Mouse (Mus musculus) neural tube, embryonic 13.5 days (tissue): ENCODE data around the gene Ubtd1. TPM values are rescaled to one million over a fixed set of nuclear protein-coding genes. Genes with fewer than 3 reads are reported as not detected.
A peak's percentile ranks its signal among the peaks of the same experiment; 100 is the strongest.

ENCODE experiments used
- ATAC-seq: fragments of 200-750 bp; cut with Nextera tagmentation; 2 replicates; pipeline ENCODE4 v1.8.0; 2017; ENCODE audit warnings: low read depth, mild to moderate bottlenecking, moderate TSS enrichment, moderate library complexity
- H3K27ac ChIP-seq: fragments of 300-500 bp; sonication (generic); replicated peaks from 2 replicates; pipeline ENCODE4 v1.5.1; 2015; ENCODE audit warnings: moderate library complexity, mild to moderate bottlenecking, inconsistent platforms
- H3K27me3 ChIP-seq: fragments of 300-500 bp; sonication (generic); 2 replicates; pipeline ENCODE4 v1.6.1; 2015; ENCODE audit warnings: mild to moderate bottlenecking, inconsistent platforms
- H3K36me3 ChIP-seq: fragments of 300-500 bp; sonication (generic); 2 replicates; pipeline ENCODE4 v1.6.1; 2015; ENCODE audit warnings: mild to moderate bottlenecking, inconsistent platforms
- H3K4me1 ChIP-seq: fragments of 300-500 bp; sonication (generic); replicated peaks from 2 replicates; pipeline ENCODE4 v1.6.1; 2015; ENCODE audit warnings: inconsistent platforms
- H3K4me2 ChIP-seq: fragments of 300-500 bp; sonication (generic); 2 replicates; pipeline ENCODE4 v1.6.1; 2015; ENCODE audit warnings: inconsistent platforms, mild to moderate bottlenecking, moderate library complexity
- H3K4me3 ChIP-seq: fragments of 300-500 bp; sonication (generic); 2 replicates; pipeline ENCODE4 v1.5.1; 2015; ENCODE audit warnings: mild to moderate bottlenecking, inconsistent platforms
- H3K9ac ChIP-seq: fragments of 300-500 bp; sonication (generic); 2 replicates; pipeline ENCODE4 v1.6.1; 2015; ENCODE audit warnings: moderate library complexity, mild to moderate bottlenecking, inconsistent platforms
- H3K9me3 ChIP-seq: fragments of 300-500 bp; sonication (generic); 2 replicates; pipeline ENCODE4 v1.6.1; 2016; ENCODE audit warnings: inconsistent platforms
- WGBS: fragments of 180-500 bp; shearing (Covaris S2); methylation state at CpG from one replicate; pipeline ENCODE4 v1.1.7; 2015; 5-methylcytosine and 5-hydroxymethylcytosine counted together
- polyA plus RNA-seq: library from polyadenylated mRNA; unstranded; fragments of >200 nt; fragmentation: Nextera tagmentation; extraction: Ambion mirVana; gene quantifications from 2 replicates; pipeline ENCODE4 v1.2.1, GENCODE M21; 2015

The Ubtd1 gene
- polyA plus RNA-seq, 1 experiment from 2014 or later: 15.6 TPM

DNA sequence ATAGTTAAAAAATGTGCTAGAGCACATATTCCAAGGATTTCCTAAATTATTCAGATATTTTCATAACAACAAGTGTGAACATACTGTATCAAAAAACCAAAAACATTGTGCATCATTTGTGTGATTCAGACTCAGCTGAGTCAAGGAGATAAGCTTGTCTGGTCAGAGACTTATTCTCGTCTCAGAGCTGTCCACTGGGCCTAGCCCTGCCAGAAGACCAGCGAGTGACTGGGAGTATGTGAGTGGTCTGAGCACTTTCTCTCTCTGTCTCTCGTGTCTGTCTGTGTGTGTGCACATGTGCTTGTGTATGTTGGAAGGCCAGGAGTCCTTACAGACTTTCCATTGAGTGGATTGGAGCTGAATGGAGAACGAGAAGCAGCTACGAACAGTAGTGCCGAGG is 33.4 kb downstream of the Ubtd1 start:
- 89% methylated on average over 6 of the region's 6 CpGs for WGBS
- H3K27ac ChIP-seq: no peak overlapping the region
- H3K4me2 ChIP-seq: no peak overlapping the region
- no peaks in the 10 kb centered on the region for H3K36me3 ChIP-seq
- no peak overlapping the region for H3K4me3 ChIP-seq
- H3K27me3 ChIP-seq: no peaks in the 10 kb centered on the region
- no peak overlapping the region for H3K9ac ChIP-seq
- no peak for ATAC-seq
- H3K9me3 ChIP-seq: no peaks in the 10 kb centered on the region
- H3K4me1 ChIP-seq: peaks cover 10% of the 10 kb centered on the region

DNA sequence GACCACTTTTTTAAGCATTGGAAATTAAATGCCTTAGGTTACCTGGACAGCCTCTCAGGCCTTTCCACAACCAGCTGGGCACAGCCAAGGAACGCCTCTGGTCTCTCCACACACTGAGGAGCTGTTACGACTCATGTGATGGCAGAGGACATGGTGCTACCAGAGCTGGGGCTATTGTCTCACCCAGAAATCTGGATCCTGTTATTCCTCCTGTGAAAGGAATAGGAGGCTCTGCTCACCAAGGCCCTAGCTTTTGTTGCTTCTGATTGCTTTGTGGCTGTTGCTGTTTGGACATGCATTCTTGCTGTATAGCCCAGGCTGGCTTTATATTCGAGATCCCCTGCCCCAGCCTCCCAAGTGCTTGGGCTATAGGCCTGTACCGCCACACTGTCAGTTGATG is 34.7 kb downstream of the Ubtd1 start:
- no peaks in the 10 kb centered on the region for H3K9me3 ChIP-seq
- no peaks in the 10 kb centered on the region for H3K36me3 ChIP-seq
- 52% methylated on average over 4 of the region's 4 CpGs for WGBS
- H3K4me1 ChIP-seq: peaks cover 11% of the 10 kb centered on the region
- H3K27me3 ChIP-seq: no peaks in the 10 kb centered on the region
- ATAC-seq: no peak
- H3K27ac ChIP-seq: no peak overlapping the region
- no peak overlapping the region for H3K4me3 ChIP-seq
- no peak overlapping the region for H3K4me2 ChIP-seq
- H3K9ac ChIP-seq: no peak overlapping the region

- H3K4me2 ChIP-seq: no peak overlapping the region
- no peak overlapping the region for H3K4me3 ChIP-seq
- H3K9ac ChIP-seq: no peak overlapping the region
- no peaks in the 10 kb centered on the region for H3K9me3 ChIP-seq
- H3K27ac ChIP-seq: peak overlapping the region; percentile 71; the same call in 1 of the 2 replicates
- no peaks in the 10 kb centered on the region for H3K36me3 ChIP-seq
- WGBS: 56% methylated on average over 5 of the region's 5 CpGs
- no peaks in the 10 kb centered on the region for H3K27me3 ChIP-seq
- no peak for ATAC-seq
- peaks cover 16% of the 10 kb centered on the region for H3K4me1 ChIP-seq
Observed at GRCm38 (mm10) chr19:42016840-42017239, 35.3 kb downstream of the Ubtd1 start.

DNA sequence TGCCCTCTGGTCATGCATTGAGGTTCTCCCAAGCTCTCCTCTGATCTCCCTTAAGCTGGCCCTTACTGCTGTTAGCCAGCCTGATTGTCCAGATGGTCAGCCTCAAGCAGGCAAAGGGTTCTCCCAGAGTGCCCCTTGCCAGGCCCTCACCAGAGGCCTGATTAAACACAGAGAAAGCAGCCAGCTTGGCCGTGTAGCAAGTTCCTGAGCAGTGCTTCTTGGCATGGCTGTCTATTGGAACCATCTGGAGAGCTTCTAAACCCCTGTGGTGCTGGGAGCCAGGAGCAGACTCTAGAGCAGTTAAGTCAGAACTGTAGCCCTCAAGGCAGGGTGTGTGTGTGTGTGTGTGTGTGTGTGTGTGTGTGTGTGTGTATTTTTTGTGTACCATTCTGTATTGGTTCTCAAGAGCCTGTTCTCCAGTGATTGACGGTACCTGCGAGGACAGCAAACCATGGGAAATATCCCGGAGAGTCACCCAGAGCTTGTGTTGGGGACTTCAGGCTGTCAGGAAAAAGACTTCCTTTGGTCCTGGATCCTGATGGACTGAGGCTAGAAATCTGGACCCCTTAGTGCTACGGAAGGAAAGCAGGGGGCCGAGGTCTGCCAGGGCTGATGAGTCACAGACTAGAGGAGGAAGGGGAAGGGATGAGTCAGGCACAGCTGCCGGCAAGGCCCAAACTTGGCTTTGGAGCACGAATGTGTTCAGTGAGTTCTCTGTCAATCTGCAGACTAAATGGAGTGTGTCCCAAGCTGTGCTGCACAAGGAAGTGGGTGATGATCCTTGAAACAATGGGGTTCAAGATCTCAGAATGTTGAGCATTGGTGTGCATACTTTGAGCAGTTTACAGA is 36.1 kb downstream of the Ubtd1 start:
- ATAC-seq: no peak
- Histone ChIP-seq H3K4me2 (no peak overlapping the region), H3K9ac (no peak overlapping the region), H3K36me3 (no peaks in the 10 kb centered on the region), H3K27ac (peak overlapping the region; percentile 71), H3K4me1 (peaks cover 21% of the 10 kb centered on the region), H3K27me3 (no peaks in the 10 kb centered on the region), H3K9me3 (no peaks in the 10 kb centered on the region), H3K4me3 (no peak overlapping the region)
- 75% methylated on average over 8 of the region's 8 CpGs for WGBS

- Histone ChIP-seq H3K27me3 (no peaks in the 10 kb centered on the region), H3K4me3 (no peak overlapping the region), H3K36me3 (no peaks in the 10 kb centered on the region), H3K4me2 (no peak overlapping the region), H3K9me3 (no peaks in the 10 kb centered on the region), H3K4me1 (peaks cover 21% of the 10 kb centered on the region), H3K9ac (no peak overlapping the region), H3K27ac (0 out of 2 replicates have a peak overlapping the region, but pooled peaks have one; percentile 71)
- 53% methylated on average over 4 of the region's 4 CpGs for WGBS
- no peak for ATAC-seq
Observed at GRCm38 (mm10) chr19:42019011-42019522, 37.5 kb downstream of the Ubtd1 start.

GRCm38 (mm10) chr19:42021681-42022541 is 40.3 kb downstream of the Ubtd1 start:
- Histone ChIP-seq H3K4me1 (peaks cover 18% of the 10 kb centered on the region), H3K36me3 (no peaks in the 10 kb centered on the region), H3K27ac (no peak overlapping the region), H3K27me3 (no peaks in the 10 kb centered on the region), H3K4me2 (no peak overlapping the region), H3K4me3 (no peak overlapping the region), H3K9me3 (no peaks in the 10 kb centered on the region), H3K9ac (no peak overlapping the region)
- no peak for ATAC-seq
- WGBS: 67% methylated on average over 10 of the region's 10 CpGs

DNA sequence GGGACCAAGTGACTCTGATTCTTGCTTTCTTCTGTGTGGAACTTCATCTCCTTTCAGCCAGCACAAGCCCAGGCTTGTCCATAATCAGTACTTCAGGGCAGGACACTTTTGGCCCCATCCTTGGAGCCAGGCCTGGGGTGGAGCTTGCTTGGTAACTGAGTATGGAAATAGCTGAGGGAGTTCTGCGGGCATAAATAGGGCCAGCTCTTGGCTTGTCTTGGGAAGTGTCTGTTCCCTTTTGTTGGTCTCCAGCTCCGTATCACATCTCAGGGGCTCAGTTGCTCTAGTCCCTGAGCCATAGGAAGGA is 40.9 kb downstream of the Ubtd1 start:
- 77% methylated on average over 2 of the region's 2 CpGs for WGBS
- ATAC-seq: no peak
- no peak overlapping the region for H3K27ac ChIP-seq

GRCm38 (mm10) chr19:42026158-42026557 is 44.6 kb downstream of the Ubtd1 start:
- Histone ChIP-seq H3K36me3 (no peaks in the 10 kb centered on the region), H3K4me3 (no peak overlapping the region), H3K9ac (no peak overlapping the region), H3K27ac (no peak overlapping the region), H3K9me3 (no peaks in the 10 kb centered on the region), H3K27me3 (no peaks in the 10 kb centered on the region), H3K4me2 (no peak overlapping the region), H3K4me1 (peaks cover 10% of the 10 kb centered on the region; the same call in 1 of the 2 replicates)
- WGBS: 7% methylated on average over 5 of the region's 5 CpGs
- peak; percentile 50; the same call in 1 of the 2 replicates for ATAC-seq

More for the DNA sequence above, 40.9 kb downstream of the Ubtd1 start:
- H3K27me3 ChIP-seq: no peaks in the 10 kb centered on the region
- no peak overlapping the region for H3K9ac ChIP-seq
- H3K4me2 ChIP-seq: no peak overlapping the region
- no peaks in the 10 kb centered on the region for H3K36me3 ChIP-seq
- no peaks in the 10 kb centered on the region for H3K9me3 ChIP-seq
- peaks cover 12% of the 10 kb centered on the region for H3K4me1 ChIP-seq
- H3K4me3 ChIP-seq: no peak overlapping the region

DNA sequence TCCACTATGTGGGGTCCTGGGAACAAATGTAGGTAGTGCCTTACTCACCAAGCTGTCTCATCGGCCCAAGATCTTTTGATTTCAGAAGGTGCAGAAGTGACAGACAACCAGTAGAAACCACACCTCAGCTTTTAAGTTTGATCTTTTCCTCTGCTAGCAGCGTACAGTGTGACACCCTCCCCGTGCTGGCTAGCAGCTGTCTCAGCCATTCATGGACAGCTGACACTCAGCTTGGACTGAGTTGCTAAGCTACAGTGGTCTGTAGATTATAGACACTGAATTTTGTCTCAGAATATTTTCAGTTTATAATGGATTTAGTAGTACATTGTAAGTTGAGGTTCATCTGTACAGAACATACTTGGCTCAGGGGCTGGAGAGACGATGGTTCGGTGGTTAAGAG is 49.5 kb downstream of the Ubtd1 start:
- peaks cover 8% of the 10 kb centered on the region for H3K4me1 ChIP-seq
- 0 out of 2 replicates have a peak, but pooled peaks cover 7% of the 10 kb centered on the region for H3K36me3 ChIP-seq
- no peaks in the 10 kb centered on the region for H3K27me3 ChIP-seq
- ATAC-seq: no peak
- 84% methylated on average over 5 of the region's 5 CpGs for WGBS
- no peak overlapping the region for H3K27ac ChIP-seq
- no peak overlapping the region for H3K4me2 ChIP-seq
- H3K9ac ChIP-seq: no peak overlapping the region
- no peaks in the 10 kb centered on the region for H3K9me3 ChIP-seq
- no peak overlapping the region for H3K4me3 ChIP-seq

DNA sequence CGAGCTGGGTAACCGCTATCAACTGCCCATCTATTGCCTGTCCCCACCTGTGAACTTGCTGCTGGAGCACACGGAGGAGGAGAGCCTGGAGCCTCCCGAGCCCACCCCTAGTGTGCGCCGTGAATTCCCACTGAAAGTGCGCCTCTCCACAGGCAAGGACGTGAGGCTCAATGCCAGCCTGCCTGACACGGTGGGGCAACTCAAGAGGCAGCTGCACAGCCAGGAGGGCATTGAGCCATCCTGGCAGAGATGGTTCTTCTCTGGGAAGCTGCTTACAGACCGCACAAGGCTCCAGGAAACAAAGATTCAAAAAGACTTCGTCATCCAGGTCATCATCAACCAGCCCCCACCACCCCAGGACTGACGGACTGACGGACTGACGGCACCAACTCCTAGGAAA is 52.0 kb downstream of the Ubtd1 start:
- Histone ChIP-seq H3K4me1 (peaks cover 8% of the 10 kb centered on the region), H3K27me3 (no peaks in the 10 kb centered on the region), H3K36me3 (0 out of 2 replicates have a peak, but pooled peaks cover 7% of the 10 kb centered on the region), H3K4me2 (no peak overlapping the region), H3K9ac (no peak overlapping the region), H3K9me3 (no peaks in the 10 kb centered on the region), H3K4me3 (no peak overlapping the region), H3K27ac (no peak overlapping the region)
- WGBS: 84% methylated on average over 14 of the region's 14 CpGs
- no peak for ATAC-seq

GRCm38 (mm10) chr19:42034146-42034775 is 52.7 kb downstream of the Ubtd1 start:
- Histone ChIP-seq H3K9me3 (no peaks in the 10 kb centered on the region), H3K4me3 (no peak overlapping the region), H3K27ac (no peak overlapping the region), H3K9ac (no peak overlapping the region), H3K4me2 (no peak overlapping the region), H3K27me3 (no peaks in the 10 kb centered on the region), H3K36me3 (0 out of 2 replicates have a peak, but pooled peaks cover 7% of the 10 kb centered on the region), H3K4me1 (peaks cover 8% of the 10 kb centered on the region)
- no peak for ATAC-seq
- WGBS: 72% methylated on average over 9 of the region's 9 CpGs
